Mouse (Mus musculus): ENCODE results near the gene Zfhx2. TPM values are rescaled to one million over a fixed set of nuclear protein-coding genes. Genes with fewer than 3 reads are reported as not detected.

The Zfhx2 gene
- polyA plus RNA-seq, 1 experiment, result 18.1 TPM

DNA sequence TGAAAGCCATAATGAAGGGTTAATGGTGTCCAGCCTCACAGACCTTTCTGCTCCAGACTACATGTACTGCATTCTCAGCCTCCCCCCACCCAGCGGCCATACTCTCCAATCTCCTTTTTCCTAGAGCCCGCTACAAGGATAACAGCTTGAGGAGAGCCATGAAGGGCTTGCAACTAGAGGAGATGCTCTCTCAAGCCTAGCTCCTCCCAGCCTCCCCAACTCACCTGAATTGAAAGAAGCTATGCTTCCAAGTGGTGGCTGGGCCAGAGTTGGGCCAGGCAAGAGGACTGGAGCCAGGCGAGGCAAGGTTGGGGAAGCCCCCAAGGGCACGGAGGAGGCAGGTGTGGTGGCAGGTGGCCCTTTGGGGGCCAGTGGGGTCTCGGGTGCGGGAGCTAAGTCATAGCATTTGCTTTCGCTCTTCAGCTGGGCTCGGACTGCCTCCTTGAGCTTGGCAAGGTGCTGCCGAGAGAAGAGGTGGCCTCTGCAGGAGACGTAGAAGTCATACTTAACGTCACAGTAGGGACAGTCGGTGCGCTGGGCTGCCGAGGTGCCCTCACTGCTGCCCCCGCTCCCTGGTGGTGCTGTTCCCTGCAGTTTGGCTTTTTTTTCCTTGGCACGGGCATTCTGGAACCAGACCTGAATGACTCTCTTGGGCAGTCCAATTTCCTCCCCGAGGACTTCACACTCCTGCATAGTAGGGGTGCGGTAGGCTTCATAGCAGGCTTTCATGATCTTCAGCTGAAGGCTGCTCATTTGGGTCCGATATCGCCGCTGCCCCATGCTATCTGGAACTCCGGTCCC lies 28.3 kb downstream of the Zfhx2 start:
- no peaks in the 10 kb centered on the region for H3K27me3 ChIP-seq (ENCODE audit: control insufficient read depth, insufficient read depth, low read length, poor library complexity, severe bottlenecking)
- H3K36me3 ChIP-seq (ENCODE audit: control insufficient read depth, insufficient read depth, low read length, poor library complexity, severe bottlenecking), result peaks cover 11% of the 10 kb centered on the region
- no peak overlapping the region for H3K27ac ChIP-seq (ENCODE audit: insufficient read depth, low read length)
- H3K4me3 ChIP-seq (ENCODE audit: low read depth, low read length), result no peak overlapping the region
- peak overlapping the region; percentile 12 for H3K9ac ChIP-seq (ENCODE audit: low read depth, poor library complexity, severe bottlenecking)
- no peaks in the 10 kb centered on the region for H3K9me3 ChIP-seq (replicated peaks; ENCODE audit: control insufficient read depth, insufficient read depth, low read length, poor library complexity, severe bottlenecking)
- H3K4me1 ChIP-seq (ENCODE audit: control insufficient read depth, insufficient read depth, low read length), result peaks cover 4% of the 10 kb centered on the region
- TF ChIP-seq POLR2A (IDR thresholded peaks at IDR 0.05; ENCODE audit: insufficient read depth, low read length) (no peak), EP300 (IDR thresholded peaks at IDR 0.05; ENCODE audit: insufficient read depth, low read depth, low read length) (no peak), CTCF (IDR thresholded peaks at IDR 0.05; ENCODE audit: low read depth, low read length) (no peak)

DNA sequence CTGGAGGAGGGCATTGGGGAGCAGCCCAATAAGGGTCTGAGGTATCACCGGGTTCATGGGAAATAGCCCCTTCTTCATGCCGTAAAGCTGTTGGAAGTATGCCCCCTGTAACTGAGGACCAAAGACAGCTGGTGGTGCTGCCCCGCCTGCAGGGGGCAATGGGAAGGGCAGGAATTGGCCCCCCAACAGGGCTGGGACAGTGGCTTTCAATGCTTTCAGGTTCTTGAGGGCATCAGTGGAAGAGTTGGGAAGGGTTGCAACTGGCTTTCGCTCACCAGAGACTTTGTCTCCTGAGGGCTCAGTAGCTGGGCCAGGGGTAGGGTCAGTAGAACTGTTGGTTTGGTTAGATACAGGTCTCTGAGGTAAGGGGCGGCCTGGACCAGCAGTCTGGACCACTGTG lies 29.0 kb downstream of the Zfhx2 start:
- TF ChIP-seq EP300 (IDR thresholded peaks at IDR 0.05; ENCODE audit: insufficient read depth, low read depth, low read length) (no peak), CTCF (IDR thresholded peaks at IDR 0.05; ENCODE audit: low read depth, low read length) (no peak), POLR2A (IDR thresholded peaks at IDR 0.05; ENCODE audit: insufficient read depth, low read length) (no peak)
- H3K4me3 ChIP-seq (ENCODE audit: low read depth, low read length), result no peak overlapping the region
- H3K4me1 ChIP-seq (ENCODE audit: control insufficient read depth, insufficient read depth, low read length), result peaks cover 4% of the 10 kb centered on the region
- no peak overlapping the region for H3K27ac ChIP-seq (ENCODE audit: insufficient read depth, low read length)
- peaks cover 9% of the 10 kb centered on the region for H3K36me3 ChIP-seq (ENCODE audit: control insufficient read depth, insufficient read depth, low read length, poor library complexity, severe bottlenecking)
- H3K27me3 ChIP-seq (ENCODE audit: control insufficient read depth, insufficient read depth, low read length, poor library complexity, severe bottlenecking), result no peaks in the 10 kb centered on the region
- H3K9ac ChIP-seq (ENCODE audit: low read depth, poor library complexity, severe bottlenecking), result no peak overlapping the region
- no peaks in the 10 kb centered on the region for H3K9me3 ChIP-seq (replicated peaks; ENCODE audit: control insufficient read depth, insufficient read depth, low read length, poor library complexity, severe bottlenecking)

- TF ChIP-seq POLR2A (IDR thresholded peaks at IDR 0.05; ENCODE audit: insufficient read depth, low read length) (no peak), CTCF (IDR thresholded peaks at IDR 0.05; ENCODE audit: low read depth, low read length) (no peak), EP300 (IDR thresholded peaks at IDR 0.05; ENCODE audit: insufficient read depth, low read depth, low read length) (no peak)
- no peaks in the 10 kb centered on the region for H3K27me3 ChIP-seq (ENCODE audit: control insufficient read depth, insufficient read depth, low read length, poor library complexity, severe bottlenecking)
- no peak overlapping the region for H3K27ac ChIP-seq (ENCODE audit: insufficient read depth, low read length)
- no peak overlapping the region for H3K9ac ChIP-seq (ENCODE audit: low read depth, poor library complexity, severe bottlenecking)
- peaks cover 9% of the 10 kb centered on the region for H3K36me3 ChIP-seq (ENCODE audit: control insufficient read depth, insufficient read depth, low read length, poor library complexity, severe bottlenecking)
- peaks cover 4% of the 10 kb centered on the region for H3K4me1 ChIP-seq (ENCODE audit: control insufficient read depth, insufficient read depth, low read length)
- H3K9me3 ChIP-seq (replicated peaks; ENCODE audit: control insufficient read depth, insufficient read depth, low read length, poor library complexity, severe bottlenecking), result no peaks in the 10 kb centered on the region
- no peak overlapping the region for H3K4me3 ChIP-seq (ENCODE audit: low read depth, low read length)
Measured at GRCm38 (mm10) chr14:55062626-55063025, 29.5 kb downstream of the Zfhx2 start.

DNA sequence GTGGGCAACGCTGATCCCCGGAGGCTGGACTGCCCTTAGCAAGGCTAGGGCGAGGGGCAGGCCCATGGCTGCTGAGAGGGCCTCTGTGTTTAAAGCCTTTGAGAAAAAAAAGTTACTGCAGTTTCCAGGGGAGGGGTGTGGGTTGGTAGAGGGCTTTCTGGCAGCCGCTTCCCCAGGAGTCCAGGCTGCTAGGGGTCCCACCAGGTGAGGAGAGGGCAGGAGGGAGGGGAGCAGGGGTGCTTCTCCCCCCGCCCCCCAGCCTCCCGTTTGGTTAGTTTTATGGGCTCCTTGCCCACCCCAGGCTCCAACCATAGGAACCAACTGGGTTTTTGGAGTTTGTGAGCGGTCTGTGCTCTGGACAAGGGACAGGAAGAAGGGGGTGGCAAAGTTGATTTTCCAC lies 30.3 kb downstream of the Zfhx2 start:
- Histone ChIP-seq H3K36me3 (ENCODE audit: control insufficient read depth, insufficient read depth, low read length, poor library complexity, severe bottlenecking) (peaks cover 8% of the 10 kb centered on the region), H3K27me3 (ENCODE audit: control insufficient read depth, insufficient read depth, low read length, poor library complexity, severe bottlenecking) (no peaks in the 10 kb centered on the region), H3K4me3 (ENCODE audit: low read depth, low read length) (no peak overlapping the region), H3K27ac (ENCODE audit: insufficient read depth, low read length) (no peak overlapping the region), H3K9me3 (replicated peaks; ENCODE audit: control insufficient read depth, insufficient read depth, low read length, poor library complexity, severe bottlenecking) (no peaks in the 10 kb centered on the region), H3K4me1 (ENCODE audit: control insufficient read depth, insufficient read depth, low read length) (peaks cover 4% of the 10 kb centered on the region), H3K9ac (ENCODE audit: low read depth, poor library complexity, severe bottlenecking) (no peak overlapping the region)
- TF ChIP-seq POLR2A (IDR thresholded peaks at IDR 0.05; ENCODE audit: insufficient read depth, low read length) (no peak), CTCF (IDR thresholded peaks at IDR 0.05; ENCODE audit: low read depth, low read length) (no peak), EP300 (IDR thresholded peaks at IDR 0.05; ENCODE audit: insufficient read depth, low read depth, low read length) (no peak)

DNA sequence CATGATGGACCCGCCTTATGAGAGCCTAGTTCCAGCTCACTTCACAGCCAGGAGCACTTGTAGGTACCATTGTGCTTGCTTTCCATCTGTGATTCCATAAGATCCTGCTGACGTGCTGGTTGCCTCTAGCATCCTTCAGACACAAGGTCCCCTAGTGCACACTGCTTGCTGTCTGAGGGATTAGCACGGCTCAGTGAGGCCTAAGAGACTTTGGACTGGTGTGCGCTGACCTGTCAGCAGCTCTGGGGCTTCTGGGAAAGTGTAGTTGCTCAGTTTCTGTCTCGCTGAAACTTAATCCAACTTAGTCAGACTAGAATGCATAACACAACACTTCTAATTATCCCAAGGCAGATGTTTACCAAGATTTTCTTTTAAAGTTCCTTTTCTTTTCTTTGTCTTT lies 32.2 kb downstream of the Zfhx2 start:
- TF ChIP-seq CTCF (IDR thresholded peaks at IDR 0.05; ENCODE audit: low read depth, low read length) (no peak), EP300 (IDR thresholded peaks at IDR 0.05; ENCODE audit: insufficient read depth, low read depth, low read length) (no peak), POLR2A (IDR thresholded peaks at IDR 0.05; ENCODE audit: insufficient read depth, low read length) (no peak)
- Histone ChIP-seq H3K36me3 (ENCODE audit: control insufficient read depth, insufficient read depth, low read length, poor library complexity, severe bottlenecking) (no peaks in the 10 kb centered on the region; the same call in 1 of the 2 replicates), H3K4me3 (ENCODE audit: low read depth, low read length) (no peak overlapping the region), H3K27ac (ENCODE audit: insufficient read depth, low read length) (0 out of 2 replicates have a peak overlapping the region, but pooled peaks have one; percentile 2), H3K9ac (ENCODE audit: low read depth, poor library complexity, severe bottlenecking) (no peak overlapping the region), H3K4me1 (ENCODE audit: control insufficient read depth, insufficient read depth, low read length) (peaks cover 4% of the 10 kb centered on the region), H3K9me3 (replicated peaks; ENCODE audit: control insufficient read depth, insufficient read depth, low read length, poor library complexity, severe bottlenecking) (no peaks in the 10 kb centered on the region), H3K27me3 (ENCODE audit: control insufficient read depth, insufficient read depth, low read length, poor library complexity, severe bottlenecking) (no peaks in the 10 kb centered on the region)

GRCm38 (mm10) chr14:55059009-55059408 lies 33.1 kb downstream of the Zfhx2 start:
- Histone ChIP-seq H3K27ac (ENCODE audit: insufficient read depth, low read length) (no peak overlapping the region), H3K4me3 (ENCODE audit: low read depth, low read length) (no peak overlapping the region), H3K27me3 (ENCODE audit: control insufficient read depth, insufficient read depth, low read length, poor library complexity, severe bottlenecking) (no peaks in the 10 kb centered on the region), H3K4me1 (ENCODE audit: control insufficient read depth, insufficient read depth, low read length) (peaks cover 4% of the 10 kb centered on the region), H3K36me3 (ENCODE audit: control insufficient read depth, insufficient read depth, low read length, poor library complexity, severe bottlenecking) (no peaks in the 10 kb centered on the region; the same call in 1 of the 2 replicates), H3K9ac (ENCODE audit: low read depth, poor library complexity, severe bottlenecking) (no peak overlapping the region), H3K9me3 (replicated peaks; ENCODE audit: control insufficient read depth, insufficient read depth, low read length, poor library complexity, severe bottlenecking) (no peaks in the 10 kb centered on the region)
- TF ChIP-seq POLR2A (IDR thresholded peaks at IDR 0.05; ENCODE audit: insufficient read depth, low read length) (no peak), EP300 (IDR thresholded peaks at IDR 0.05; ENCODE audit: insufficient read depth, low read depth, low read length) (no peak)

Measured in ES-Bruce4 (cell line).